Mouse (Mus musculus) c-Kit-positive CD71-negative TER-119-negative erythroid progenitor cells, embryonic 14.5 days (primary cell): Measurements from ENCODE around the gene Gm17581.
"Not testable (repeated sequence)": the region's sequence is repeated elsewhere in the genome, so short reads cannot be mapped to it uniquely, and the experiment has no call there.

Experiments
- DNase-seq: peaks from one replicate; pipeline ENCODE4 v3.0.0-alpha.2; 2013; ENCODE audit warnings: low read depth

Gm17581 gene

GRCm38 (mm10) chr2:155735766-155736165 is at the start of gene Gm17581:
TSS of gene Gm17581 (minus strand) at chr2:155735866.
- not testable (repeated sequence) for DNase-seq

DNA sequence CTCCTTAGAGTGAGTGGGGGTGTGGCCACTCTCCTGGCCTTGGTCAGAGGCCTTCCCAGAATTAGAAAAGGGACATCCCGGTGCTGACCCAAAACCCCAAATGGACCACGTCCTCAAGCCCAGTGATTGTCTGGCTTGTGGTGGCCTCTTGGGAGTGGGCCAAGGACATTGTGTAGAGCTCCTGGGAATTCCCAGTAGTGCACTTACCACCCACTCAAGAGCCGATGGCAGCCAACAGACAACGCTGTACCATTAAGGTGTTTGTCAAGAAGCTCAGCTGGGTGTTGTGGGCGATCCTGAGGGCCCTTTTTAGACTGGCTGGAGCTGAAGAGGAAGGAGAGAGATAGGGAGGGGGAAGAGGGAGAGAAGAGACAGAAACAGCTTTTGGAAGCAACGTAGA is 48.9 kb upstream of the Gm17581 start:
- no peak for DNase-seq

GRCm38 (mm10) chr2:155779506-155779905 is 43.8 kb upstream of the Gm17581 start:
- DNase-seq = no peak

DNA sequence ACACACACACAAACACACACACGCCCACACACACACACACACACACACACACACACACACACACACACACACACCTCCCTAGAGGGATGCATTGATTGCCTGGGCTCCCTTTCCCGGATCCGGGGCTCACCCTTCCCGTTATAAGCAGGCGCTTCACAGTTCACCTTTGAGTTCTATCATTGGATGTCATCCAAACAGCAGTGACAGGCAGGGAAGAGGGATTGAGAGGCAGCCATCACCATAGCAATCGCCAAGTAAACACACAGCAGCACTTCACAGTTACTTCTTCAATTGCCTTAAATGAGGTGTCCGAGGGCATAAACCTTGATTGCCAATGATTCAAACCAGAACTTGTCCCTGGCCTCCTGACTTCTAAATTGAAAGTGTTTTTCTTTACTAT is 43.4 kb upstream of the Gm17581 start:
- DNase-seq = no peak

GRCm38 (mm10) chr2:155778004-155778403 is 42.3 kb upstream of the Gm17581 start:
- no peak for DNase-seq

DNA sequence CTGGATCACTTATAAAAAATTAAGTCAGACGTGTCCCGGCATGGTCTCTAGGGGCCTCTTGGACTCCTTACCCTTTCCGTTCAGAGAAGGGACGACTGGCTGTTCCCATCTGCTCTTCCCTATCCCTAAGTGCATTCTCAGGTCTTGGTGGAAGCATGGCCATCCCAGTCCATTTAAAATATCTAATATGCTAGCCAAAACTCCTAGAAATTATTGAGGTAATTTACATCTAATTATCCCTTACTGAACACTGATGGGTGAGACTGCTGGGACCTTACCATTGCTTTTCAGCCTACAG is 42.0 kb upstream of the Gm17581 start:
- no peak for DNase-seq

DNA sequence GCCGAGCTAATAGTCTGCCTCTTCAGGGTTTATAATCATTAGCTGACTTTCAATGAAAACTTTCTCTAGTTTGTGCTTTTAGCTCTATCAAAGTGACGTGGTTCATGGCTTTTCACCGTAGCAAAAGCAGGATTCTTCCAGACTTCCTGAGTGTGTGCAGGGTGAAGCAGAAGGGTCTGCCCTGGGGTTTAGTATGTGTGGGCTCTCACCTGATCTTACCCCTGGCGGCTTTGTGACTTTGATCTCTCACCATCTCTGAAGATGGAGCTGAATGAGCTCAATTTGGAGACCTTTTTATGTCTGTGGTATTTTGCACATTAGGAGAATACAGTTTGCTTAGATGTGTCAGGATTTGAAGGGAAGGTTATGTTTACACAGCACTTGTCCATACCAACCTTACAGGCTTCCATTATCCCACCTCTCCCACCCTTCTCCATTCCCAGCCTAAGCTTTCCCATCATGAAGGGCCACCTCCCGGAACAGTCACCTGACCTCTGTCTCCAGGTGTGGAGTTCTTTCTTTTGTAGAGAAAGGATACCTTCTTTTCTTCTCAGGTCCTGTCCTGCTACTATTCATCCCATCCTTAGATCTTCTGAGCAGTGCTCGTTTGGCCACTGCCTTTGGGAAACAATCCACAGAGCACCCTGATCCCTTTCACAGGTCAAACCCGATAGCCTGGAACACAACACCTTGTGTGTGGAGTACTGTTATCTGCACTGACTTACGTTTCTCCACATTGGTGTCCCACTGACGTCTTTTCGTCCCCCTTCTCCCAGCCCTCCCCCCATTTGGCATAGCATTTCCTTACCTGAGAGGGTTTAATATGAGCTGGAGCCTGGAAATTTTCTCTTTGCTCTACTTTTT is 41.4 kb upstream of the Gm17581 start:
- DNase-seq = no peak

DNA sequence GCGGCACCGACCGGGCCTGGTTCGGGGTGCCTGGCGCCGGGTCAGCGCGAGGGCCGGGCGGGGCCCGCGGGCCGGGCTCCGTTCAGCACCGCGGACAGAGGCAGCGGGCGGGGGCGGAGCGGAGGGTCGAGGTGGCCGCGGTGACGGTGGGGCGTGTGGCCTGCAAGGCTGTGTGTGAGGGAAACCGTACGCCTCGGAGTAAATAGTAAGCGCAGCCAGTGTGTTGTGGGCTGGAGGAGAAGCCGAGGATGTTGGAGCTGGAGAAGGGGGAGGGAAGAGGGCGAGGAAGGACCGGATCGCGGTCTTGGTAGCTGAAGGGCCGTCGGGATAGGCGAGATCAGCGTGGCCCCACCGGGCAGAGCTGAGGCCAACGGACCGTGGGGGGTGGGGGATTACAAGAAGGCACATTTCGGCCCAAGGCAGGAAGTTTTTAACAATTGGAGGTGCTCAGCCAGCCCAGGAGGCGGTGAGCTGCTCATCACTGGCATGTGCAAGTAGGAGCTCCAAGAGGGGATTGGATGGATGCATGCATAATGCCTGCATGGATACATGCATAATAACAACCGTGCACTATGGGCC is 40.1 kb upstream of the Gm17581 start:
- no peak for DNase-seq

GRCm38 (mm10) chr2:155774927-155775684 is 39.4 kb upstream of the Gm17581 start, which contains the start of gene Mmp24:
TSS of gene Mmp24 (plus strand) at chr2:155775342.
- DNase-seq = no peak

GRCm38 (mm10) chr2:155774261-155774926 is 38.7 kb upstream of the Gm17581 start:
- no peak for DNase-seq

GRCm38 (mm10) chr2:155773664-155774063 is 38.0 kb upstream of the Gm17581 start:
- no peak for DNase-seq

DNA sequence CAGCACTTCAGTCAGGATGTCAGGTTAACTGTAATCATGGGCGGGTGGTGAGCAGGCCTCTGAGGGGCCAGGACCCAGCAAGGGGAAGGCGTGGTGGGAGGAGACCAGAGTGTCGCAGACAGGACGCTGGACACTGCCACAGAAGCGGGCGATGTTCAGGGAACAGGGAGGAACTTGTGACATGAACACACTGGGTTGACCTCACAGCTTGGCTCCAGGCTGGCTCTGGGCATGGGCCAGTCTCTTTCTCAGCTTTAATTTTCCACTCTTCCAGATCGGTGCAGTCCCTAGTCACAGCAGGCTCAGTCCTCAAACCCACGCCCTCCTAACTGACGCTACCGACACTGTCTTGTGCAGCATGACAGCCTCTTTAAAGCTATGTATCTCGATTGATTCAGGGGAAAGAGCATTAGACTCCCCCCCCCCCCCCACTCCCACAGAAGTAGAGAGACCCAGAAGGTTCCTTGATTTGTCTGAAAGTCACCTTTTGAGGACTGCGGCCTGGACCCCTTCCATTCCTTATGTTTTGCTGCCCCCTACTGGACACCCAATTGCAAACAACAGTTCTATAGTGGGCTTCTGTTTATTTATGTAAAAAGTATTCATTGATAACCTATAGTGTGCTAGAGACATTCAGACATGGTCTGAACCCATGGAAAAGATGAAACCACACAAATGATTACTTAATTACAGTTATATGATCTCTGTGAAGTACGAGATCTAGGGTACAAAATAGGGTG is 29.2 kb upstream of the Gm17581 start:
- peak; percentile 69 for DNase-seq

GRCm38 (mm10) chr2:155756855-155757566 is 21.3 kb upstream of the Gm17581 start:
- DNase-seq = no peak

DNA sequence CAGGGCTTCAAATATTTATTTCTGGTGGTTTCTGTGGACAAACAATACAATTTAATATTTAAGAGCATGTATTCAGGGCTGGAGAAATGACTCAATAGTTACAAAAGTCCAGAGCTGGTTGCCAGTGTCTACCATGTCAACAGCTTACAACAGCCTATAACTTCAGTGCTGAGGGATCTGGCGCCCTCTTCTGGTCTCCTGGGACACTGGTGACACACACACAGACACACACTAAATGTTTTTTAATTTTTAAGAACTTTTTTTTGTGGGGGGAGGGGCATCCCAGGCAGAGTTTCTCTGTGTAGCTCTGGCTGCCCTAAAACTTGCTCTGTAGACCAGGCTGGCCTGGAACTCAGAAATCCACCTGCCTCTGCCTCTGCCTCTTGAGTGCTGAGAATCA is 20.1 kb upstream of the Gm17581 start:
- peak; percentile 78 for DNase-seq

DNA sequence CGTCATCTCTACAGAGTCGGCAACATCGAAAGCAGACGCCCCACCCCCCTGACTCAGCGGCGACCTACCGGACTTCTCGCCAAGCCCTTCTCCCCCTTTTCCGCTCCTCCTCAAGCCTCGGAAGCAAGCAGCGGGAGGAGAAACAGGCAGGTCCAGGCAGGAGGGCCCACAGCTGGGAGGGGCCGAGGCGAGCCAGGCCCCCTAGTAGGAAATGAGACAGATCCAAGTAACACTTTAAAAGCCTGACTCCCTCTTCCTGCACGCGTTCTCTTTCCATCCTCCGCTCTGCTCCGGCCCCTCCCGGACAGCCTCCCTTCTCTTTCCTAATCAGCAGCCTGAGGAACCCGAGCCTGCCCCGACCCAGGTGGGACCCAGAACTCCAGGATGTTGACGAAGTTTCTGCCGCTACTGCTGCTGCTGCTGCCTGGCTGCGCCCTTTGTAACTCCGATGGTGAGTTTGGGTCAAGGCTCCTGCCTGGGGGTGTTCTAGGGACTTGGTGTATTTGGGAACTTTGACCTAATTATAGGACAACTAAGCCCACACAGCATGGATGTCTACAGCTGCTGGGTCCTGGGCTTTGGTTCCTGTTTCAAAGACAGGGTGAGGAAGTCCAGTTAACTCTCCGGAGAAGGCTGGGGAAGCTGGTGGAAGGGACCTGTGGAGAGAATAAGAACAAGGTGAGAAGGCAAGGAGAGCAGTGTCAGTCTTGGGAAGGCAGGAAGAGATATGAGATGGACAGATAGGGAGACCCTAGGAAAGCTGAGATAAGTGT is 15.5 kb upstream of the Gm17581 start, which contains the start of gene Procr:
Gene Procr (plus strand): TSS at position 104 of the 773 bp plus-strand sequence.
- DNase-seq = no peak

GRCm38 (mm10) chr2:155749394-155749793 is 13.7 kb upstream of the Gm17581 start:
- no peak for DNase-seq

DNA sequence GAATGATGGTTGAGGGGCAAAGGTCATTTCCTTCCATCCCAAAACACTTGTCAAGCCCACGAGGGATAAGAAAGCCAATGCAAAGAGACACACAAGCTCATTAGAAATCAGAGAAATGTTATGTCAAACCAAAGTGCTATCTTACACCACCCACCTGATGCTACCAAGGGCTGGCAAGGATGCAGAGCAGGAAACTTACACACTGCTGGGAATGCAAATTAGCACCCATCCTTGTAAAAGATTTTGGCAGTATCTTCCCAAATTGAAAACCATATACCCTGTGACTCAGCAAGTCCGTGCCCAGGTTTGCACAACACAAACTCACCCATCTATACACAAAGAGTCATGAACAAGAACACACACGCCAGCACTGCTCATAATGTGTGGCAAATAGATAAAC is 9.8 kb upstream of the Gm17581 start:
- DNase-seq = no peak

GRCm38 (mm10) chr2:155743351-155743750 is 7.7 kb upstream of the Gm17581 start:
- DNase-seq = no peak

- no peak for DNase-seq
Measured at GRCm38 (mm10) chr2:155742931-155743337, 7.3 kb upstream of the Gm17581 start.

DNA sequence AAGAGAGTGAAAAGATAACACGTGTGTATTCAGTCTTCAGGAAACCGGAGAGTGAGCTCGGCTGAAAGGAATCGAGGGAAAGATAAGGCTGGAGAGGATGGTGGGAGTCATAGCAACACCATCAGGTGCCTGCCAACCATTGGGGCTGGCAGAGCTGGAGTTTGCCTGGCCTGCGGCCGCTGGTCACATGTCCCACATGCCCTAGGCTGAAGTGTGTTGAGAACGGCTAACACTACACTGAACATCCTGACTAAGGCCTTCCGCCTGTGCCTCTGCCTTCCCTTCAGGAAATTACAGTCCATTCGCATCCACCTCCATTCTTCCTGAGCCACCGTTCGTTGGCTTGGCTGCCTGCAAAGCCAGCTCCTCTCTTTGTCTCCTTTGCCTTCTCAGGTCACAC is 6.5 kb upstream of the Gm17581 start:
- no peak for DNase-seq
